15 mouse cellular contexts compared by ENCODE assay signal in the genomic region with DNA sequence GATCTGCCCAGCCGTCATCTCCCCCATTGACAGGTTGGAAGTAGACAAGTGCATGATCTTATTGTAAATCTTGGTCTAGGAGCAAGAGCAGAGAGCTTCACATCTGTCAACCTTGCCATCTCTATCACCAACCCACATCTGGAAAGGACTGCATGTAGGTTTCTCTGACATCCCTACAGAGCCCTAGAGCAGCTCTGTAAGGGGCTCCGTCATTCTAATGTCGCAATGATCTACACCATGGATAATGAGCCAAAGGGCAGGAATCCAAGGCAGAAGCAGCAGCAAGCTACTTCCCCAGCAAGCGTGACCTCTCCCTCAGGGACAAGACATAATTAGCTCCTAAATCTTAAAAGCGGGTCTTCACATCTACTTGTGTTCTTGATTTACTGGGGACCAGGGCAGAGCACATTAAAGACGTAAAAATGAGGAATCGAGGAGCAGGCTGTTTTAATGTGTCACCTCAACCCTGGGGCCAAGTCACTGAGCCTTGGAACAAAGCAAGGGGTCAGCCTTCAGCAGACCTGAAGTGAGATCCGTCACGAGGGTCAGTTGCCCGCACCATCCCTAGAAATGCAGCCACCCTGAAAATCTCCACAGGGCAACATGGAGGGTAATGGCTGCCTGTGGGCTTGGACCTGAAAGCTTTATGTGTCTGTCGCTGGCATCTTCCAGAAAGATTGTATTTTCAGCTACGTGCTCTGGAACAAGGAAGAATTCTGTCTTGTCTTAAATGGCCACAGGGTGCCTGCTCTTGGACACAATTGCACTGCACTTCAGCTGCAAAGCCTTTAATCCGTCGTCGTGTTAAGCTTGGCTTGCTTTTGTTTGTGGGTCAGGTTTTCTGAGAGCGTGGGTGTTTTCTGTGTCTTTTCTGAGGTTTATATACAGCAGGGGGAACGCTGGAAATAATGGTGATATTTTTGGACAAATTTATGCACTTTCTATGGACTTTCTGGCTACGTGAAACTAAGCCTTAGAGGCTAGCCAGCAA. TPM values are rescaled to one million over a fixed set of nuclear protein-coding genes. Genes with fewer than 3 reads are reported as not detected.
A peak's percentile ranks its signal among the peaks of the same experiment; 100 is the strongest.
DNase-seq lines count a peak whose midpoint lies in the region; ATAC-seq and TF ChIP-seq lines count a peak whose summit lies in the region.
"Had no signal": no experiment of that assay in that cellular context is flagged by ENCODE, and none has a peak within 500 bp of the region (broad histone marks: within the 10 kb centered on the region; RNA-seq: fewer than 3 reads in every experiment).

No protein-coding gene starts in this region.

- no peak for DNase-seq in forebrain, embryonic 10.5 days (ENCODE audit: extremely low spot score, low spot score)
- no peak for DNase-seq in forebrain, postnatal 0 days
- DNase-seq in kidney, postnatal 10 days: peak; percentile 37
- no peak for DNase-seq in kidney, adult 18-20 months
- no peak for DNase-seq in hindbrain, embryonic 14.5 days (ENCODE audit: low spot score)
- DNase-seq in right cerebral cortex, postnatal 10 days (ENCODE audit: low spot score in 2 of 2): no peak
- no peak for DNase-seq in spleen, adult 18-20 months
- DNase-seq: adrenal gland, adult 2 months; heart, postnatal 4 days had no signal

- no peak overlapping the region; the same call in 1 of the 2 replicates for H3K4me3 ChIP-seq in forebrain, embryonic 10.5 days
- no peak overlapping the region for H3K4me3 ChIP-seq in forebrain, postnatal 0 days (ENCODE audit: low read depth, low read length)
- H3K4me3 ChIP-seq in hindbrain, embryonic 14.5 days (replicated peaks; ENCODE audit: low read length): no peak overlapping the region
- H3K4me3 ChIP-seq in neural tube, embryonic 12.5 days: no peak overlapping the region
- H3K4me3 ChIP-seq: erythroblast, embryonic 14.5 days had no signal

- no peak overlapping the region for H3K9ac ChIP-seq in forebrain, postnatal 0 days
- no peak overlapping the region for H3K9ac ChIP-seq in hindbrain, embryonic 14.5 days
- H3K9ac ChIP-seq in neural tube, embryonic 12.5 days: no peak overlapping the region

- H3K27me3 ChIP-seq in forebrain, embryonic 10.5 days (ENCODE audit: poor library complexity, severe bottlenecking): peaks cover 14% of the 10 kb centered on the region
- H3K27me3 ChIP-seq in forebrain, postnatal 0 days (ENCODE audit: insufficient read depth, low read length): no peaks in the 10 kb centered on the region
- H3K27me3 ChIP-seq in hindbrain, embryonic 14.5 days (ENCODE audit: control insufficient read depth, insufficient read depth, low read length): no peaks in the 10 kb centered on the region
- H3K27me3 ChIP-seq in neural tube, embryonic 12.5 days (replicated peaks): 0 out of 2 replicates have a peak, but pooled peaks cover 3% of the 10 kb centered on the region

- peaks cover 28% of the 10 kb centered on the region for H3K4me1 ChIP-seq in forebrain, embryonic 10.5 days
- H3K4me1 ChIP-seq in forebrain, postnatal 0 days (ENCODE audit: insufficient read depth): no peaks in the 10 kb centered on the region
- peaks cover 25% of the 10 kb centered on the region for H3K4me1 ChIP-seq in hindbrain, embryonic 14.5 days (replicated peaks; ENCODE audit: control insufficient read depth, insufficient read depth, low read length)
- H3K4me1 ChIP-seq in neural tube, embryonic 12.5 days: peaks cover 18% of the 10 kb centered on the region

- WGBS in forebrain, embryonic 10.5 days: 34% methylated on average over 18 of the region's 18 CpGs
- WGBS in forebrain, postnatal 0 days: 26% methylated on average over 18 of the region's 18 CpGs
- 37% methylated on average over 18 of the region's 18 CpGs for WGBS in hindbrain, embryonic 14.5 days
- WGBS in neural tube, embryonic 12.5 days: 26% methylated on average over 18 of the region's 18 CpGs

- no peaks in the 10 kb centered on the region for H3K36me3 ChIP-seq in forebrain, embryonic 10.5 days (replicated peaks)
- H3K36me3 ChIP-seq in forebrain, postnatal 0 days (ENCODE audit: insufficient read depth): no peaks in the 10 kb centered on the region
- no peaks in the 10 kb centered on the region for H3K36me3 ChIP-seq in hindbrain, embryonic 14.5 days (replicated peaks; ENCODE audit: control insufficient read depth, insufficient read depth)
- no peaks in the 10 kb centered on the region for H3K36me3 ChIP-seq in neural tube, embryonic 12.5 days

- H3K4me2 ChIP-seq in forebrain, postnatal 0 days (ENCODE audit: low read depth): no peak overlapping the region
- H3K4me2 ChIP-seq in hindbrain, embryonic 14.5 days (replicated peaks): no peak overlapping the region
- H3K4me2 ChIP-seq in neural tube, embryonic 12.5 days (replicated peaks): no peak overlapping the region
- H3K4me2 ChIP-seq: liver, embryonic 11.5 days had no signal

- TF ChIP-seq CTCF in forebrain, postnatal 0 days (IDR thresholded peaks at IDR 0.05; ENCODE audit: low read depth): no peak

- ATAC-seq in forebrain, postnatal 0 days: no peak; the same call in 1 of the 2 replicates
- no peak for ATAC-seq in hindbrain, embryonic 14.5 days (ENCODE audit: low FRiP score)
- ATAC-seq in neural tube, embryonic 12.5 days (ENCODE audit: low FRiP score, low read depth): peak; percentile 50; the same call in 1 of the 2 replicates

- no peaks in the 10 kb centered on the region for H3K9me3 ChIP-seq in forebrain, embryonic 10.5 days
- no peaks in the 10 kb centered on the region for H3K9me3 ChIP-seq in forebrain, postnatal 0 days (ENCODE audit: low read length)
- no peaks in the 10 kb centered on the region for H3K9me3 ChIP-seq in hindbrain, embryonic 14.5 days (ENCODE audit: control insufficient read depth, low read length)
- H3K9me3 ChIP-seq in neural tube, embryonic 12.5 days: no peaks in the 10 kb centered on the region

- H3K27ac ChIP-seq in forebrain, embryonic 10.5 days: peak overlapping the region; percentile 42
- H3K27ac ChIP-seq in forebrain, postnatal 0 days (ENCODE audit: low read depth, low read length): no peak overlapping the region
- H3K27ac ChIP-seq in hindbrain, embryonic 14.5 days: peak overlapping the region; percentile 63; the same call in 1 of the 2 replicates
- no peak overlapping the region for H3K27ac ChIP-seq in neural tube, embryonic 12.5 days

RNA-seq across cellular contexts. Expression of gene Abcc8, which starts 25.0 kb away (rescaled TPM):
- 1.5 TPM in 2 replicates for polyA plus RNA-seq in forebrain, embryonic 10.5 days (2016; fragmentation: Nextera tagmentation; extraction: Ambion mirVana)
- total RNA-seq in forebrain, postnatal 0 days (2014; rRNA removed): 11.5 and 18.9 TPM in 2 replicates
- polyA plus RNA-seq in forebrain, postnatal 0 days (2015; fragmentation: Nextera tagmentation; extraction: Ambion mirVana): 6.7 and 7.0 TPM in 2 replicates
- polyA plus RNA-seq in hindbrain, embryonic 14.5 days (2014; fragmentation: Nextera tagmentation; extraction: Ambion mirVana): 10.6 and 13.8 TPM in 2 replicates
- polyA plus RNA-seq in neural tube, embryonic 12.5 days (2016; fragmentation: Nextera tagmentation; extraction: Ambion mirVana): 6.0 and 7.6 TPM in 2 replicates
- total RNA-seq: common myeloid progenitor, adult 5-6 weeks; megakaryocyte-erythroid progenitor cell, adult 5-6 weeks had no signal
- polyA plus RNA-seq: erythroblast, embryonic 14.5 days had no signal

RNA-seq across cellular contexts. Expression of gene Kcnj11, which starts 54.2 kb away (rescaled TPM):
- 0.12 and 0.54 TPM in 2 replicates for polyA plus RNA-seq in forebrain, embryonic 10.5 days (2016; fragmentation: Nextera tagmentation; extraction: Ambion mirVana)
- 13.1 TPM in 2 replicates for total RNA-seq in forebrain, postnatal 0 days (2014; rRNA removed)
- 2.6 TPM in 2 replicates for polyA plus RNA-seq in forebrain, postnatal 0 days (2015; fragmentation: Nextera tagmentation; extraction: Ambion mirVana)
- polyA plus RNA-seq in hindbrain, embryonic 14.5 days (2014; fragmentation: Nextera tagmentation; extraction: Ambion mirVana): 1.2 and 1.5 TPM in 2 replicates
- polyA plus RNA-seq in neural tube, embryonic 12.5 days (2016; fragmentation: Nextera tagmentation; extraction: Ambion mirVana): 0.64 and 0.79 TPM in 2 replicates
- total RNA-seq: common myeloid progenitor, adult 5-6 weeks; megakaryocyte-erythroid progenitor cell, adult 5-6 weeks had no signal
- polyA plus RNA-seq: liver, embryonic 11.5 days; spleen, adult 2 months had no signal

Comparison
In these comparisons a context has a peak if more than half of its experiments do, and no peak if none do; other contexts are left out.
1. H3K27ac ChIP-seq: peak in forebrain, embryonic 10.5 days (single experiment) and hindbrain, embryonic 14.5 days (single experiment); none in forebrain, postnatal 0 days (single experiment) and neural tube, embryonic 12.5 days (single experiment).